Mouse (Mus musculus) forebrain, embryonic 11.5 days (tissue): ENCODE measurements around the gene Ddx54. TPM values are rescaled to one million over a fixed set of nuclear protein-coding genes. Genes with fewer than 3 reads are reported as not detected.
A peak's percentile ranks its signal among the peaks of the same experiment; 100 is the strongest.

ENCODE experiments used
- ATAC-seq: fragments of 200-750 bp; cut with Nextera tagmentation; replicated peaks from 2 replicates; pipeline ENCODE4 v1.8.0; 2017; ENCODE audit warnings: moderate TSS enrichment; ENCODE audit not compliant: low FRiP score
- DNase-seq: peaks from one replicate; pipeline ENCODE4 v3.0.0-alpha.2; 2017; ENCODE audit warnings: low spot score
- H3K27ac ChIP-seq: fragments of 300-500 bp; sonication (generic); 2 replicates; pipeline ENCODE4 v1.5.1; 2014; ENCODE audit warnings: low read depth, low read length
- H3K27me3 ChIP-seq: fragments of 300-500 bp; sonication (generic); 2 replicates; pipeline ENCODE4 v1.6.1; 2014; ENCODE audit warnings: mild to moderate bottlenecking, low read length, mixed read lengths; ENCODE audit not compliant: control insufficient read depth, insufficient read depth
- H3K36me3 ChIP-seq: fragments of 300-500 bp; sonication (generic); 2 replicates; pipeline ENCODE4 v1.6.1; 2014; ENCODE audit warnings: mild to moderate bottlenecking, low read length, moderate library complexity, mixed read lengths; ENCODE audit not compliant: control insufficient read depth, insufficient read depth
- H3K4me1 ChIP-seq: fragments of 300-500 bp; sonication (generic); replicated peaks from 2 replicates; pipeline ENCODE4 v1.6.1; 2014; ENCODE audit warnings: low read length, mixed read lengths; ENCODE audit not compliant: control insufficient read depth, insufficient read depth
- H3K4me2 ChIP-seq: fragments of 300-500 bp; sonication (generic); 2 replicates; pipeline ENCODE4 v1.6.1; 2014; ENCODE audit warnings: low read depth, mild to moderate bottlenecking, low read length, moderate library complexity, mixed read lengths; ENCODE audit not compliant: severe bottlenecking
- H3K4me3 ChIP-seq: fragments of 300-500 bp; sonication (generic); 2 replicates; pipeline ENCODE4 v1.5.1; 2014; ENCODE audit warnings: low read depth, low read length
- H3K9ac ChIP-seq: fragments of 300-500 bp; sonication (generic); 2 replicates; pipeline ENCODE4 v1.6.1; 2014; ENCODE audit warnings: low read length
- H3K9me3 ChIP-seq: fragments of 300-500 bp; sonication (generic); 2 replicates; pipeline ENCODE4 v1.6.1; 2016; ENCODE audit warnings: low read length, mixed read lengths; ENCODE audit not compliant: control insufficient read depth
- WGBS: fragments of 180-500 bp; shearing (Covaris S2); extraction: QIAGEN DNeasy Blood & Tissue Kit; methylation state at CpG from one replicate; pipeline ENCODE4 v1.1.7; 2014; 5-methylcytosine and 5-hydroxymethylcytosine counted together
- polyA plus RNA-seq: library from polyadenylated mRNA; unstranded; fragments of >200 nt; fragmentation: Nextera tagmentation; extraction: Ambion mirVana; gene quantifications from 2 replicates; pipeline ENCODE4 v1.2.1, GENCODE M21; 2014

Ddx54 gene
- polyA plus RNA-seq, 1 experiment from 2014 or later: 45.7 TPM

DNA sequence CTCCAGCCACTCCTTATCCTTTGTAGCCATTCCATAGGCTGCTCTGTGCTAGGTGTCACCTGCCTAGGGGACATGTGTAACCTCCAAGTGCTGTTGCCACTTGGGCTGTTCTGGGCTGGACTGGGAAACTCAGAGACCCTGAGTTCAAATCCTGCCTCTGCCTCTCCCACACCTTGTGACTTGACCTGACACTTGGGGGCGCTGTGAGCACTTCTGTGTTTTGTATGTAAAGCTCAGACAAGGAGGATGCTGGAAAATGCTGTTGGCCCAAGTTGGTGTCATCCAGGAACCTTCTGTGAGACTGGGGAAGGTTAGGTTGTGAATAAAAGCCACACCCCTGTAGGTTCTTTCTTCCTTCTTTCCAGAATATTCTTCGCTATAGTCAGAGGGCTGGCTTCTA, 52.3 kb downstream of the Ddx54 start:
- no peak overlapping the region for H3K4me3 ChIP-seq
- no peak overlapping the region for H3K27ac ChIP-seq
- no peaks in the 10 kb centered on the region for H3K9me3 ChIP-seq
- no peak overlapping the region for H3K4me2 ChIP-seq
- no peaks in the 10 kb centered on the region for H3K36me3 ChIP-seq
- no peak overlapping the region for H3K9ac ChIP-seq
- no peak for DNase-seq
- ATAC-seq: no peak
- 69% methylated on average over 2 of the region's 2 CpGs for WGBS
- no peaks in the 10 kb centered on the region for H3K4me1 ChIP-seq
- H3K27me3 ChIP-seq: no peaks in the 10 kb centered on the region

- 66% methylated on average over 7 of the region's 7 CpGs for WGBS
- H3K4me2 ChIP-seq: no peak overlapping the region
- no peaks in the 10 kb centered on the region for H3K9me3 ChIP-seq
- DNase-seq (no peak), ATAC-seq (no peak)
- no peaks in the 10 kb centered on the region for H3K4me1 ChIP-seq
- no peak overlapping the region for H3K4me3 ChIP-seq
- H3K9ac ChIP-seq: no peak overlapping the region
- no peak overlapping the region for H3K27ac ChIP-seq
- no peaks in the 10 kb centered on the region for H3K27me3 ChIP-seq
- H3K36me3 ChIP-seq: no peaks in the 10 kb centered on the region
Observed at GRCm38 (mm10) chr5:120668761-120669160, 56.2 kb downstream of the Ddx54 start.

GRCm38 (mm10) chr5:120670132-120670531, 57.6 kb downstream of the Ddx54 start:
- H3K9me3 ChIP-seq: no peaks in the 10 kb centered on the region
- no peaks in the 10 kb centered on the region for H3K4me1 ChIP-seq
- WGBS: 89% methylated on average over 7 of the region's 7 CpGs
- no peaks in the 10 kb centered on the region for H3K36me3 ChIP-seq
- H3K4me3 ChIP-seq: no peak overlapping the region
- no peak overlapping the region for H3K27ac ChIP-seq
- ATAC-seq (no peak), DNase-seq (no peak)
- no peaks in the 10 kb centered on the region for H3K27me3 ChIP-seq
- no peak overlapping the region for H3K9ac ChIP-seq
- no peak overlapping the region for H3K4me2 ChIP-seq

- 86% methylated on average over 3 of the region's 3 CpGs for WGBS
- no peak overlapping the region for H3K4me3 ChIP-seq
- H3K36me3 ChIP-seq: no peaks in the 10 kb centered on the region
Observed at GRCm38 (mm10) chr5:120671865-120672264, 59.3 kb downstream of the Ddx54 start.

DNA sequence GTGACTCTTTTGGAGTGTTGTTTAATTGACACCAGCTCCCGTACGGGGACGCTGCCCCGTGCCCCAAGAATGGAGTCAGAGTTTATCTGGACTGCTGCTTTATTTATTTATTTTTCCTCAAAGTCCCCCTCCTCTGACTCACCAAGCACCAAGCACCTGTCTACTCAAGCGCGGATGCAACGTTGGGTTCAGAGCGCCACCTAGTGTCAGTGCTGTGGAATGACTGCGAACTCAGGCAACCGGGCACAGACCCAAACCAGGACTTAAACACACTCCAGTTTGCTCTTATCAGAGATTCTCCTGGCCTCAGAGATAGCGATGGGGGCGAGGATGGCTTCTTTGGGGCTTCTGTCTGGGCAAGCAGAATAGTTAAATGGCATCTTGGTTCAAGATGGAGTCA, 61.1 kb downstream of the Ddx54 start:
- DNase-seq: peak; percentile 82
- WGBS: 14% methylated on average over 12 of the region's 12 CpGs
- Histone ChIP-seq H3K36me3 (no peaks in the 10 kb centered on the region), H3K9ac (no peak overlapping the region), H3K4me1 (no peaks in the 10 kb centered on the region), H3K27me3 (no peaks in the 10 kb centered on the region), H3K4me2 (no peak overlapping the region), H3K27ac (no peak overlapping the region), H3K9me3 (no peaks in the 10 kb centered on the region), H3K4me3 (no peak overlapping the region)
- no peak for ATAC-seq

More at GRCm38 (mm10) chr5:120671865-120672264, 59.3 kb downstream of the Ddx54 start:
- Histone ChIP-seq H3K27ac (no peak overlapping the region), H3K4me2 (no peak overlapping the region), H3K27me3 (no peaks in the 10 kb centered on the region), H3K4me1 (no peaks in the 10 kb centered on the region), H3K9me3 (no peaks in the 10 kb centered on the region), H3K9ac (no peak overlapping the region)
- ATAC-seq (no peak), DNase-seq (no peak)

DNA sequence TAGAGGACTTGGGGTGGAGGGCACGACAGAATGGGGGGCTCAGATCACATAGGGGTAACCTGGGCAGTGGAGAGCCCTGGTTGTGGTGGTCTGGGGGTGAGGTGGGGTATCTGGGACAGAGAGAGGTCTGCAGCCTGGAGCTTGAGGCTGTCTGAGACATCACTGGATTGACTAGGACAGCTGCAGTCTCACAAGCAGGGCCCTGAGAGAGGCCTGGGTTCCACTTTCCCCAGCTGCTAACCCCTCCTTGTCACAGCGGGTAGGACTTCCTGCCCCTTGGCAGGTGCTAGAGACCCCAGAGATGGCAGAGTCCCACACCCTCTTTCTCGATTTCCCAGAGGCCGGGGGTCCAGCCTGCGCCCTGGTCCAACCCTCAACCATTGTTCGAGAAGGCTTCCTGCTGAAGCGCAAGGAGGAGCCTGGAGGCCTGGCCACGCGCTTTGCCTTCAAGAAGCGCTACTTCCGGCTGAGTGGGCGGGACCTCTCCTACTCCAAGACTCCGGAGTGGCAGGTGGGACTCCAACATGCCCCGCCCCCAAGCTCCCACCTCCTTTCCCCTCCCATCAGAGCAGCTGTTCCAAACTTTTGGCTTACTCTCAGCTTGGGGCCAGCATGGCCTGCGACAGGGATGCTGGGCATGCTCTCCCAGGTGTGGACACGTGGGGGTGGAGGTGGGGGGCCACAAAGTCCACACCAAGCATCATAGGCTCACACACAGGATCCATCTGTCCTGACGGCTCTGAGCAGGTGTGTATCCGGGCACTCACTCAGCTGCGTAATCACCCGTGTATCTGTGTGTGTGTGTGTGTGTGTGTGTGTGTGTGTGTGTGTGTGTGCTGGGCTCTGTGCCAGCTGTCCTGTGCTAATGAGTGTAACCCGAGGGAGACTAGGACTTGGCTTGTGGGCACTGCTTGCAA, 61.9 kb downstream of the Ddx54 start:
- Histone ChIP-seq H3K27ac (no peak overlapping the region), H3K9ac (no peak overlapping the region), H3K36me3 (no peaks in the 10 kb centered on the region), H3K4me2 (no peak overlapping the region), H3K27me3 (no peaks in the 10 kb centered on the region), H3K4me3 (no peak overlapping the region), H3K4me1 (no peaks in the 10 kb centered on the region; the same call in 1 of the 2 replicates), H3K9me3 (no peaks in the 10 kb centered on the region)
- DNase-seq (peak; percentile 67), ATAC-seq (peak; percentile 29; the same call in 1 of the 2 replicates)
- WGBS: 38% methylated on average over 21 of the region's 21 CpGs

DNA sequence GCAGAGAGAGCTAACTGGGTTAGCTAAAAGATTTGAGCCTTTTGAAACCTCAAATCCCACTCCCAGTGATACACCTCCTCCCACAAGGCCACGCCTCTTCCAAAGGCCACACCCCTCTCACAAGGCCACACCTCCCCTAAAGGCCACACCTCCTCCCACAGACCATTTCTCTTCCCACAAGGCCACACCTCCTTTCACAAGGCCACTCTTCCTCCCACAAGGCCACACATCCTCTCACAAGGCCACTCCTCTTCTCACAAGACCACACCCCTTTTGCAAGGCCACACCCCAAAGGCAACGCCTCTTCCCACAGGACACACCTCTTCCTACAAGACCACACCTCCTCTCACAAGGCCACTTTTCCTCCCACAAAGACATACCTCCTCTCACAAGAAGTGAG, 65.0 kb downstream of the Ddx54 start:
- Histone ChIP-seq H3K4me3 (no peak overlapping the region), H3K4me2 (no peak overlapping the region), H3K9me3 (no peaks in the 10 kb centered on the region), H3K4me1 (peaks cover 9% of the 10 kb centered on the region), H3K36me3 (no peaks in the 10 kb centered on the region), H3K9ac (no peak overlapping the region), H3K27ac (no peak overlapping the region), H3K27me3 (peaks cover 6% of the 10 kb centered on the region)
- WGBS: 20% methylated on average over 2 of the region's 2 CpGs
- DNase-seq (no peak), ATAC-seq (no peak)
